Comparison of ENCODE assay signal across 21 mouse cellular contexts in genomic region chr11:98583265-98583552, GRCm38 (mm10). TPM values are rescaled to one million over a fixed set of nuclear protein-coding genes. Genes with fewer than 3 reads are reported as not detected.
DNase-seq lines count a peak whose midpoint lies in the region; ATAC-seq and TF ChIP-seq lines count a peak whose summit lies in the region.
"Had no signal": no experiment of that assay in that cellular context is flagged by ENCODE, and none has a peak within 500 bp of the region (broad histone marks: within the 10 kb centered on the region; RNA-seq: fewer than 3 reads in every experiment).

No protein-coding gene starts in this region.

- intact Hi-C loops in heart, adult 2 months (cut with DNase I): no loop called here
- intact Hi-C loops in left cerebral cortex, postnatal 4 days (cut with DNase I): no loop called here

- no peaks in the 10 kb centered on the region for H3K27me3 ChIP-seq in heart, embryonic 10.5 days (ENCODE audit: insufficient read depth, poor library complexity, severe bottlenecking)
- H3K27me3 ChIP-seq in heart, adult 2 months (ENCODE audit: control insufficient read depth, insufficient read depth, low read length): no peaks in the 10 kb centered on the region
- H3K27me3 ChIP-seq in liver, embryonic 11.5 days (replicated peaks; ENCODE audit: control insufficient read depth, insufficient read depth, low read length): no peaks in the 10 kb centered on the region
- no peaks in the 10 kb centered on the region for H3K27me3 ChIP-seq in kidney, embryonic 15.5 days
- H3K27me3 ChIP-seq: limb, embryonic 12.5 days; midbrain, embryonic 15.5 days had no signal

- no peaks in the 10 kb centered on the region for H3K9me3 ChIP-seq in heart, embryonic 10.5 days
- no peaks in the 10 kb centered on the region for H3K9me3 ChIP-seq in liver, embryonic 11.5 days (ENCODE audit: control insufficient read depth, low read length)
- H3K9me3 ChIP-seq in kidney, embryonic 15.5 days (replicated peaks): no peaks in the 10 kb centered on the region
- H3K9me3 ChIP-seq: limb, embryonic 12.5 days; midbrain, embryonic 15.5 days had no signal

- peak overlapping the region; percentile 18; the same call in 1 of the 2 replicates for H3K4me3 ChIP-seq in heart, embryonic 10.5 days
- H3K4me3 ChIP-seq in heart, adult 2 months: no peak overlapping the region
- peak overlapping the region; percentile 41 for H3K4me3 ChIP-seq in liver, embryonic 11.5 days (ENCODE audit: low read depth, low read length)
- H3K4me3 ChIP-seq in kidney, embryonic 15.5 days (replicated peaks): no peak overlapping the region
- H3K4me3 ChIP-seq: limb, embryonic 12.5 days; midbrain, embryonic 15.5 days had no signal

- TF ChIP-seq EP300 in heart, adult 2 months (IDR thresholded peaks at IDR 0.05; ENCODE audit: insufficient read depth, low read depth, low read length): no peak

- peaks cover 44% of the 10 kb centered on the region for H3K36me3 ChIP-seq in heart, embryonic 10.5 days
- H3K36me3 ChIP-seq in heart, adult 2 months (ENCODE audit: control insufficient read depth, insufficient read depth, low read length): no peaks in the 10 kb centered on the region
- peaks cover 10% of the 10 kb centered on the region; the same call in 1 of the 2 replicates for H3K36me3 ChIP-seq in liver, embryonic 11.5 days (ENCODE audit: control insufficient read depth, insufficient read depth, low read length)
- H3K36me3 ChIP-seq in kidney, embryonic 15.5 days: peaks cover 32% of the 10 kb centered on the region

- no peak overlapping the region for H3K9ac ChIP-seq in heart, adult 2 months (ENCODE audit: low read depth, low read length)
- peak overlapping the region; percentile 83 for H3K9ac ChIP-seq in liver, embryonic 11.5 days (ENCODE audit: low read depth, low read length)
- no peak overlapping the region for H3K9ac ChIP-seq in kidney, embryonic 15.5 days
- H3K9ac ChIP-seq: limb, embryonic 12.5 days; midbrain, embryonic 15.5 days had no signal

- no peak for TF ChIP-seq POLR2A in heart, adult 2 months (IDR thresholded peaks at IDR 0.05; ENCODE audit: insufficient read depth, low read depth, low read length)

- DNase-seq in heart, embryonic 10.5 days (ENCODE audit: low spot score): peak; percentile 90
- DNase-seq in heart, adult 2 months: no peak
- peak; percentile 72 to 79 for DNase-seq in spleen, postnatal 10 days (ENCODE audit: low spot score in 2 of 2)
- DNase-seq in spleen, adult 12 weeks (ENCODE audit: low spot score): no peak
- peak; percentile 63 for DNase-seq in liver, embryonic 11.5 days (ENCODE audit: low spot score)
- DNase-seq in spleen, postnatal 36 days (ENCODE audit: low spot score in 2 of 2): peak; percentile 60 to 74
- DNase-seq in left cerebral cortex, postnatal 4 days: no peak
- DNase-seq: adrenal gland, postnatal 36 days; cerebellum, adult 8-10 months; heart, postnatal 14 days; kidney, adult 11 months; kidney, postnatal 4 days; layer of hippocampus, postnatal 36 days; lung, postnatal 14 days; right cerebral cortex, postnatal 25 days had no signal

- ATAC-seq in liver, embryonic 11.5 days (replicated peaks; ENCODE audit: low FRiP score): peak; percentile 76
- no peak for ATAC-seq in kidney, embryonic 15.5 days (replicated peaks; ENCODE audit: low FRiP score)
- ATAC-seq: midbrain, embryonic 15.5 days had no signal

- peaks cover 82% of the 10 kb centered on the region for H3K4me1 ChIP-seq in heart, embryonic 10.5 days
- peaks cover 7% of the 10 kb centered on the region for H3K4me1 ChIP-seq in heart, adult 2 months (ENCODE audit: control insufficient read depth, insufficient read depth, low read length)
- peaks cover 69% of the 10 kb centered on the region for H3K4me1 ChIP-seq in liver, embryonic 11.5 days (replicated peaks; ENCODE audit: control insufficient read depth, insufficient read depth, low read length)
- peaks cover 34% of the 10 kb centered on the region for H3K4me1 ChIP-seq in kidney, embryonic 15.5 days

- TF ChIP-seq CTCF in heart, adult 2 months (IDR thresholded peaks at IDR 0.05): no peak

- peak overlapping the region; percentile 89 for H3K4me2 ChIP-seq in liver, embryonic 11.5 days
- no peak overlapping the region for H3K4me2 ChIP-seq in kidney, embryonic 15.5 days
- H3K4me2 ChIP-seq: limb, embryonic 12.5 days; midbrain, embryonic 15.5 days had no signal

- WGBS in heart, embryonic 10.5 days: 74% methylated on average over 3 of the region's 3 CpGs
- WGBS in heart, adult 2 months: 83% methylated on average over 3 of the region's 3 CpGs
- WGBS in liver, embryonic 11.5 days: 49% methylated on average over 3 of the region's 3 CpGs
- WGBS in kidney, embryonic 15.5 days: 87% methylated on average over 3 of the region's 3 CpGs

- peak overlapping the region; percentile 78 for H3K27ac ChIP-seq in heart, embryonic 10.5 days
- H3K27ac ChIP-seq in heart, adult 2 months: no peak overlapping the region
- H3K27ac ChIP-seq in liver, embryonic 11.5 days (ENCODE audit: low read depth, low read length): peak overlapping the region; percentile 99
- no peak overlapping the region for H3K27ac ChIP-seq in kidney, embryonic 15.5 days
- H3K27ac ChIP-seq: limb, embryonic 12.5 days; midbrain, embryonic 15.5 days had no signal

- no peaks in the 10 kb centered on the region for H3K79me2 ChIP-seq in heart, adult 2 months (replicated peaks; ENCODE audit: control insufficient read depth, insufficient read depth, low read length)

RNA-seq across cellular contexts. Expression of gene Ormdl3, which starts 4.0 kb away (rescaled TPM):
- 56.1 and 61.0 TPM in 2 replicates for polyA plus RNA-seq in heart, embryonic 10.5 days (2016; fragmentation: Nextera tagmentation; extraction: Ambion mirVana)
- total RNA-seq in heart, adult 2 months (2021): 10 to 100 TPM; 40.2 to 40.9 TPM
- polyA plus RNA-seq in heart, adult 2 months (2012; rRNA removed): 61.2 and 63.8 TPM in 2 replicates
- polyA plus RNA-seq in liver, embryonic 11.5 days (2014; fragmentation: Nextera tagmentation; extraction: Ambion mirVana): 10.9 and 11.7 TPM in 2 replicates
- 10 to 100 TPM; 60.7 to 64.9 TPM for total RNA-seq in left cerebral cortex, postnatal 4 days (2021)
- 59.4 and 61.1 TPM in 2 replicates for polyA plus RNA-seq in kidney, embryonic 15.5 days (2015; fragmentation: Nextera tagmentation; extraction: Ambion mirVana)

RNA-seq across cellular contexts. Expression of gene Lrrc3c, which starts 14.9 kb away (rescaled TPM):
- polyA plus RNA-seq in heart, embryonic 10.5 days (2016; fragmentation: Nextera tagmentation; extraction: Ambion mirVana): not detected in 2 replicates
- not detected for total RNA-seq in heart, adult 2 months (2021)
- polyA plus RNA-seq in heart, adult 2 months (2012; rRNA removed): not detected in 2 replicates
- not detected in 2 replicates for polyA plus RNA-seq in liver, embryonic 11.5 days (2014; fragmentation: Nextera tagmentation; extraction: Ambion mirVana)
- not detected for total RNA-seq in left cerebral cortex, postnatal 4 days (2021)
- polyA plus RNA-seq in kidney, embryonic 15.5 days (2015; fragmentation: Nextera tagmentation; extraction: Ambion mirVana): not detected in 2 replicates
- total RNA-seq: adrenal gland, postnatal 36 days; heart, postnatal 14 days; layer of hippocampus, postnatal 36 days had no signal
- polyA plus RNA-seq: gonadal fat pad, adult 2 months; limb, embryonic 12.5 days; midbrain, embryonic 15.5 days; testis, adult 2 months; urinary bladder, adult 2 months had no signal

RNA-seq across cellular contexts. Expression of gene Zpbp2, which starts 32.3 kb away (rescaled TPM):
- polyA plus RNA-seq in heart, embryonic 10.5 days (2016; fragmentation: Nextera tagmentation; extraction: Ambion mirVana): 0.21 and 0.65 TPM in 2 replicates
- total RNA-seq in heart, adult 2 months (2021): not detected
- polyA plus RNA-seq in heart, adult 2 months (2012; rRNA removed): 0.23 TPM in 1 of 2 replicates, not detected in the other
- 0.40 and 0.42 TPM in 2 replicates for polyA plus RNA-seq in liver, embryonic 11.5 days (2014; fragmentation: Nextera tagmentation; extraction: Ambion mirVana)
- not detected for total RNA-seq in left cerebral cortex, postnatal 4 days (2021)
- 0.12 and 0.27 TPM in 2 replicates for polyA plus RNA-seq in kidney, embryonic 15.5 days (2015; fragmentation: Nextera tagmentation; extraction: Ambion mirVana)
- total RNA-seq: heart, postnatal 14 days; layer of hippocampus, postnatal 36 days had no signal
- polyA plus RNA-seq: limb, embryonic 12.5 days had no signal

RNA-seq across cellular contexts. Expression of gene Ikzf3, which starts 37.4 kb away (rescaled TPM):
- polyA plus RNA-seq in heart, embryonic 10.5 days (2016; fragmentation: Nextera tagmentation; extraction: Ambion mirVana): 0.04 and 0.22 TPM in 2 replicates
- 1 to 10 TPM in 1 of 2 experiments, under 1 TPM in 1; 0.94 to 1.5 TPM for total RNA-seq in heart, adult 2 months (2021)
- 0.61 and 1.5 TPM in 2 replicates for polyA plus RNA-seq in heart, adult 2 months (2012; rRNA removed)
- polyA plus RNA-seq in liver, embryonic 11.5 days (2014; fragmentation: Nextera tagmentation; extraction: Ambion mirVana): 0.04 and 0.32 TPM in 2 replicates
- under 1 TPM; 0.38 to 0.46 TPM for total RNA-seq in left cerebral cortex, postnatal 4 days (2021)
- polyA plus RNA-seq in kidney, embryonic 15.5 days (2015; fragmentation: Nextera tagmentation; extraction: Ambion mirVana): 0.43 and 0.44 TPM in 2 replicates
- total RNA-seq: layer of hippocampus, postnatal 36 days had no signal

RNA-seq across cellular contexts. Expression of gene Gm12355, which starts 42.3 kb away (rescaled TPM):
- 0.71 and 1.0 TPM in 2 replicates for polyA plus RNA-seq in heart, embryonic 10.5 days (2016; fragmentation: Nextera tagmentation; extraction: Ambion mirVana)
- 10 to 100 TPM in 1 of 2 experiments, 1 to 10 TPM in 1; 7.9 to 10.8 TPM for total RNA-seq in heart, adult 2 months (2021)
- not detected in 2 replicates for polyA plus RNA-seq in heart, adult 2 months (2012; rRNA removed)
- 0.44 and 0.95 TPM in 2 replicates for polyA plus RNA-seq in liver, embryonic 11.5 days (2014; fragmentation: Nextera tagmentation; extraction: Ambion mirVana)
- 10 to 100 TPM; 24.2 to 26.4 TPM for total RNA-seq in left cerebral cortex, postnatal 4 days (2021)
- 1.1 and 1.5 TPM in 2 replicates for polyA plus RNA-seq in kidney, embryonic 15.5 days (2015; fragmentation: Nextera tagmentation; extraction: Ambion mirVana)
- polyA plus RNA-seq: gonadal fat pad, adult 2 months had no signal

Comparison
In these comparisons a context has a peak if more than half of its experiments do, and no peak if none do; other contexts are left out.
1. DNase-seq: peak in heart, embryonic 10.5 days (single experiment), spleen, postnatal 10 days (2 of 2), liver, embryonic 11.5 days (single experiment) and spleen, postnatal 36 days (2 of 2); none in heart, adult 2 months (0 of 2), spleen, adult 12 weeks (single experiment) and left cerebral cortex, postnatal 4 days (single experiment).
2. H3K27ac ChIP-seq: peak in heart, embryonic 10.5 days (single experiment) and liver, embryonic 11.5 days (single experiment); none in heart, adult 2 months (single experiment) and kidney, embryonic 15.5 days (single experiment).
3. H3K4me3 ChIP-seq: peak in heart, embryonic 10.5 days (single experiment) and liver, embryonic 11.5 days (single experiment); none in heart, adult 2 months (single experiment) and kidney, embryonic 15.5 days (single experiment).